Mouse (Mus musculus): ENCODE results near the gene Hnrnpul1. TPM values are rescaled to one million over a fixed set of nuclear protein-coding genes. Genes with fewer than 3 reads are reported as not detected.
"Not testable (repeated sequence)": the region's sequence is repeated elsewhere in the genome, so short reads cannot be mapped to it uniquely, and the experiment has no call there.

Hnrnpul1 gene
- polyA plus RNA-seq, 1 experiment = 82.5 TPM

DNA sequence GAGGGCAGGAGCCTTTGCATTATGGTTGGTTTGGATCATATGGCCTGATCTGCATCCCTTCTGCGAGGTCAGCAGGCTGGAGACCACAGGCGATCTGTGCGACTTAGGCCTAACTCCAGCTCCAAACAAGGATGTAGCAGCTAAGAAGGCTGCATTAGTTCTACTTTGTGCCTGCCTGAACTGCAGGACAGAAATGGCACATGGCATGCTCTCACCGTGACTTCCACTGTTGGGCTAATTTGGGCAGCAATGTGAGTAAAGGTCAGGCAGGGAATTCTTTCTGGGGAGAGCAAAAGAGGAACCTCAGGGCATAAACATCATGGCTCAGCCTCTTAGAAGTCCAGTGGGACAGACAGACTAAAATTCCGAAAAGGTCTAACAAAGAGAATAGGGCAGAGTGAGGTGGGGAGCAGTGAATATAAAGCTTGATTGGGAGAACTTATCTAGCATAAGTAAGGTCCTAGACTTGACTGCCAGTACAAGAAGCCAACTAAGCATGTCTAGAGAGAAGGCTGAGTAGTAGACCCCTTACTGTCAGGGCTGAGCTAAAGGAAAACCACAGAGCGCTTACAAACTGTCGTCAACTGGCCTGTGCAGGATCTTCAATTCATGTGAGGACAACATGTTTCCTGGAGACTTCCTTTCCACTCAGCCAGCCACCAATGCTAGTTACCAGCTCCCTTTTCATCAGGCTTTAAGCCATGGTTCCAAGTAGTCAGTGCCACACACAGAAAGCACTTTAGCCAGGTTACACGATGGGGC is 23.1 kb downstream of the Hnrnpul1 start:
- no peaks in the 10 kb centered on the region for H3K27me3 ChIP-seq (ENCODE audit: control insufficient read depth, insufficient read depth, low read length)
- peaks cover 16% of the 10 kb centered on the region for H3K36me3 ChIP-seq (ENCODE audit: control insufficient read depth, insufficient read depth, low read length)
- no peak overlapping the region for H3K27ac ChIP-seq (ENCODE audit: control insufficient read depth, insufficient read depth, low read depth, low read length)
- no peaks in the 10 kb centered on the region for H3K4me1 ChIP-seq (ENCODE audit: control insufficient read depth, insufficient read depth, low read length)
- H3K4me3 ChIP-seq (ENCODE audit: control insufficient read depth, low read depth, low read length) = no peak overlapping the region
- no peak for TF ChIP-seq POLR2A (IDR thresholded peaks at IDR 0.05; ENCODE audit: control insufficient read depth, low read depth, low read length)

DNA sequence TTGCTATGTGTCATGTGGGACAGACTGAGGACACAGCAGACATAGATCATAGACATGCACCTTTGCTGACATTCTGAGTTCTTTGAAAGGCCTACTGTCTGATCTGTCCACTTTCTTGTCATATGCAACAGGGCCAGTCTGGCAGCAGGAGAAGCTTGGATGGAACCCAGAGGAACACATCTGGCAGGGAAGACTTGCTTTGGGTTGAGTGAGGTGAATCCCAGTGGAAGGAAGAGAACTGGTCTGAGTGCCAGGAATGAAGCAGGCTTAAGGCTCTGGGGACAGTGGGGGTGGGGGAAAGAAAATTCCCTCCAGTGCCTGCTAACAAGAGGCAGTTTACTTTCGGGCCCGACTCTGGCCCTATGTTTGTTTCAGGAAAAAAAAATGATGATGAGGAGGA is 24.7 kb downstream of the Hnrnpul1 start:
- Histone ChIP-seq H3K27me3 (ENCODE audit: control insufficient read depth, insufficient read depth, low read length) (no peaks in the 10 kb centered on the region), H3K27ac (ENCODE audit: control insufficient read depth, insufficient read depth, low read depth, low read length) (no peak overlapping the region), H3K36me3 (ENCODE audit: control insufficient read depth, insufficient read depth, low read length) (peaks cover 20% of the 10 kb centered on the region), H3K4me1 (ENCODE audit: control insufficient read depth, insufficient read depth, low read length) (no peaks in the 10 kb centered on the region), H3K4me3 (ENCODE audit: control insufficient read depth, low read depth, low read length) (no peak overlapping the region)
- TF ChIP-seq POLR2A (IDR thresholded peaks at IDR 0.05; ENCODE audit: control insufficient read depth, low read depth, low read length) (no peak), CTCF (IDR thresholded peaks at IDR 0.05; ENCODE audit: control insufficient read depth, insufficient read depth, insufficient replicate concordance, low read depth, low read length) (no peak)

DNA sequence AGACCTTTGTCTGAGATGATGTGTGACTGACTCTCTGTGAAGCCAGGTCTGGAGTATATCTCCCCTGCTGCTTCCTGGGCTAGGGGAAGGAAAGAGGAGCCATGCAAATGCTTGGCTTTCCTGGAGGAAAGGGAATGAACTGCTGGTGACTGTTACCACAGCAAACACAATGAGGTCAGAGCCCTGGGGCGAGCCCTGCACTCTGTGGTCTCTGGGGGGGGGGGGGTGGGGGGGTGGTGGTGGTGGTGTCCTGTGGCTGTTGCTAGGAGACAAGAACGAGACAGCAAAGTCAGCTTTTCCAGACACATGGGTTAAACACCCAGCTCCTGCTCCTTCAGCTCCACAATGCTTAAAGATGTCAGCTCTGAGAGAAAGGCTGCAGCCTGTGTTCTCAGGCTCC is 25.2 kb downstream of the Hnrnpul1 start:
- H3K36me3 ChIP-seq (ENCODE audit: control insufficient read depth, insufficient read depth, low read length) = peaks cover 20% of the 10 kb centered on the region
- no peaks in the 10 kb centered on the region for H3K27me3 ChIP-seq (ENCODE audit: control insufficient read depth, insufficient read depth, low read length)
- no peak for TF ChIP-seq CTCF (IDR thresholded peaks at IDR 0.05; ENCODE audit: control insufficient read depth, insufficient read depth, insufficient replicate concordance, low read depth, low read length)
- TF ChIP-seq POLR2A (IDR thresholded peaks at IDR 0.05; ENCODE audit: control insufficient read depth, low read depth, low read length) = no peak
- no peak overlapping the region for H3K27ac ChIP-seq (ENCODE audit: control insufficient read depth, insufficient read depth, low read depth, low read length)
- H3K4me1 ChIP-seq (ENCODE audit: control insufficient read depth, insufficient read depth, low read length) = no peaks in the 10 kb centered on the region
- no peak overlapping the region for H3K4me3 ChIP-seq (ENCODE audit: control insufficient read depth, low read depth, low read length)

DNA sequence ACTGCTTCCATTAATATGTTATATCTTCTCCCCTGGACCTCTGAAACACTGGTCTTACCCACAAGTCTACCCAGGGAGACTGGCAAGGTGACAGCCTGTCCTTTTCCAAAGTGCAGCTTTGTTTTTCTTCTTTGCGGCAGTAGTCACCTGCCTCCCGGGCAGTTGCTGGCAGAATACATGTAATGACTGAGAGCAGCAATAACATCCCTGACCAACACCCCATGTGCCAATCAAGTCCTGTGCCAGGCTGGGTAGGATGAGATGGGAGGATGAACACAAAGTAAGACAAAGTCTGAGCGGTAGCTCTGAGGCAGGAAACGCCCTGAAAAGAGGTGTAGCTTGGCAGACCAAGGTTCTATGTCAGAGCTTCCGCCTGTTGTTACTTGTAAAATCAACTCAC is 26.8 kb downstream of the Hnrnpul1 start:
- Histone ChIP-seq H3K4me1 (ENCODE audit: control insufficient read depth, insufficient read depth, low read length) (no peaks in the 10 kb centered on the region), H3K4me3 (ENCODE audit: control insufficient read depth, low read depth, low read length) (no peak overlapping the region), H3K36me3 (ENCODE audit: control insufficient read depth, insufficient read depth, low read length) (peaks cover 16% of the 10 kb centered on the region), H3K27me3 (ENCODE audit: control insufficient read depth, insufficient read depth, low read length) (no peaks in the 10 kb centered on the region), H3K27ac (ENCODE audit: control insufficient read depth, insufficient read depth, low read depth, low read length) (no peak overlapping the region)
- no peak for TF ChIP-seq CTCF (IDR thresholded peaks at IDR 0.05; ENCODE audit: control insufficient read depth, insufficient read depth, insufficient replicate concordance, low read depth, low read length)
- no peak for TF ChIP-seq POLR2A (IDR thresholded peaks at IDR 0.05; ENCODE audit: control insufficient read depth, low read depth, low read length)

DNA sequence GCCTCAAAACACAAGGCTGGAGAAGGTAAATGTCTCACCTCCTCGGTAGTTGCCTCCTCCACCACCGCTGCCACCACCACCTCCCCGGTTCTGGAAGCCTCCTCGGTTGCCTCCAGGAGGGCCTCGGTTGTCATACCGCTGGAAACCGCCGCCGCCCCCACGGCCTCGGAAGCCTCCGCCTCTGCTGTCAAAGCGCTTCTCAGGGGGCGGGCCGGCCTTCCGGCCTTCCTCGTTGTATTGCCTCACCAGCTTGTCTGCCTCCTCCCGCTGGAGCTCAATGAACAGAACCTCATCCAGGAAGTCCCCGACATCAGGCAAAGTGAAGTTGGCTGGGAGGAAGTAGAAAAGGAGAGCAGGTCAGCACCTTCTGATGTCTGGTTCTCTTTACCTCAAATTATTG is 28.7 kb downstream of the Hnrnpul1 start:
- Histone ChIP-seq H3K4me3 (ENCODE audit: control insufficient read depth, low read depth, low read length) (no peak overlapping the region), H3K36me3 (ENCODE audit: control insufficient read depth, insufficient read depth, low read length) (peaks cover 12% of the 10 kb centered on the region), H3K4me1 (ENCODE audit: control insufficient read depth, insufficient read depth, low read length) (no peaks in the 10 kb centered on the region), H3K27me3 (ENCODE audit: control insufficient read depth, insufficient read depth, low read length) (no peaks in the 10 kb centered on the region), H3K27ac (ENCODE audit: control insufficient read depth, insufficient read depth, low read depth, low read length) (no peak overlapping the region)
- no peak for TF ChIP-seq POLR2A (IDR thresholded peaks at IDR 0.05; ENCODE audit: control insufficient read depth, low read depth, low read length)
- no peak for TF ChIP-seq CTCF (IDR thresholded peaks at IDR 0.05; ENCODE audit: control insufficient read depth, insufficient read depth, insufficient replicate concordance, low read depth, low read length)

DNA sequence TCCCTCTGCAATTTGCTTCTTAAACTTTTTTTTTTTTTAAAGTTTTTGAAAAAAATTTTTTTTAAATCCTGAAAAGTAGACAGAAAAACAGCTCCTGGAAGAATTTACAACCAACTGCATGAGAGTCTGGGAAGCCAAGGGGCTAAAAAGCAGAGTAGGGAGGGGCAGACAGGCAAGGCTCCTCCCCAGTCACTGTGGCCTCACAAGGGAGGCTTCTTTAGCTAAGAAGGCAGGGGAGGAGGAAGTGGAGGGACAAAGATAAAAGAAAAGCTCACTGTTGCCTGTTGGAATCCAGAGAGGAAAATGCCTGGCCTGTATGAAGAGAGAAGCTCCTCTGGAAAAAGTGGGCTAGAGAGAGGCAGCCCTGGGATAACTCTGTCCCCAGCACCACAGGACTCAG is 32.8 kb downstream of the Hnrnpul1 start:
- not testable (repeated sequence) for H3K4me1 ChIP-seq (ENCODE audit: control insufficient read depth, insufficient read depth, low read length); H3K36me3 ChIP-seq (ENCODE audit: control insufficient read depth, insufficient read depth, low read length); H3K27me3 ChIP-seq (ENCODE audit: control insufficient read depth, insufficient read depth, low read length); H3K4me3 ChIP-seq (ENCODE audit: control insufficient read depth, low read depth, low read length); H3K27ac ChIP-seq (ENCODE audit: control insufficient read depth, insufficient read depth, low read depth, low read length)

DNA sequence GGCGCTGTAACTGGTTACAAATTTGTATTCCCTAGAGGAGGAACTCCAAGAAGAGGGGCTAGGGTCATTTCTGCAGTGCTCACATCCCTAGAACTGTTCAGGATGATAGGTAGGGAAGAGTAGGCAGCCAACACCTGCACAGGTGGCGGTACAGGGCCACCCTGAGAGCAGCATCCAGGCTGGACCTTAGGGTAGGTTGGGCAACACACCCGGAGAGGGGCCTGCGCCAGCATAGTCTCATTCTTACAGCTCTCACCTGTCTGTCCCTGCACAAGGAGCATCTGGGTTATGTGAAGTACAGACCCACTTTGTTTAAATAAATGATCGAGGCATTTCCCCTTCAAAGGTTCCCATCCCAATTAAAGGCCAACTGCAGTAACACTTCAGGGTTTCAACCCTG is 33.8 kb downstream of the Hnrnpul1 start:
- peaks cover 5% of the 10 kb centered on the region for H3K4me1 ChIP-seq (ENCODE audit: control insufficient read depth, insufficient read depth, low read length)
- peaks cover 2% of the 10 kb centered on the region; the same call in 1 of the 2 replicates for H3K36me3 ChIP-seq (ENCODE audit: control insufficient read depth, insufficient read depth, low read length)
- TF ChIP-seq POLR2A (IDR thresholded peaks at IDR 0.05; ENCODE audit: control insufficient read depth, low read depth, low read length) = no peak
- H3K4me3 ChIP-seq (ENCODE audit: control insufficient read depth, low read depth, low read length) = no peak overlapping the region
- no peak overlapping the region for H3K27ac ChIP-seq (ENCODE audit: control insufficient read depth, insufficient read depth, low read depth, low read length)
- no peaks in the 10 kb centered on the region for H3K27me3 ChIP-seq (ENCODE audit: control insufficient read depth, insufficient read depth, low read length)

All from testis, adult 2 months (tissue).